Mouse (Mus musculus): ENCODE results near the gene Grid2ip.

Grid2ip gene

GRCm38 (mm10) chr5:143410841-143411395, 53.8 kb downstream of the Grid2ip start:
- DNase-seq (ENCODE audit: low read depth, low spot score), result no peak

- no peak for DNase-seq (ENCODE audit: low read depth, low spot score)
These were observed 64.3 kb downstream of the Grid2ip start for GRCm38 (mm10) chr5:143421484-143421883.

- no peak for DNase-seq (ENCODE audit: low read depth, low spot score)
These were observed 65.9 kb downstream of the Grid2ip start for GRCm38 (mm10) chr5:143422990-143423389.

GRCm38 (mm10) chr5:143423899-143424519, 66.9 kb downstream of the Grid2ip start:
- DNase-seq (ENCODE audit: low read depth, low spot score), result peak; percentile 76

- peak; percentile 77 for DNase-seq (ENCODE audit: low read depth, low spot score)
These were observed 77.3 kb downstream of the Grid2ip start for GRCm38 (mm10) chr5:143434421-143434820.

GRCm38 (mm10) chr5:143441298-143441697, 84.2 kb downstream of the Grid2ip start:
- no peak for DNase-seq (ENCODE audit: low read depth, low spot score)

- DNase-seq (ENCODE audit: low read depth, low spot score), result peak; percentile 18
These were observed 84.6 kb downstream of the Grid2ip start for GRCm38 (mm10) chr5:143441753-143442152.
